Mouse (Mus musculus) testis, adult 2 months (tissue): ENCODE results near the gene Pan3.

Experiments
- CTCF ChIP-seq: fragments of 200-500 bp; IDR thresholded peaks from 2 replicates; pipeline ENCODE4 v1.5.1; 2012; ENCODE audit warnings: low read depth, mild to moderate bottlenecking, inconsistent platforms, low read length, moderate library complexity; ENCODE audit not compliant: control insufficient read depth, insufficient read depth, insufficient replicate concordance
- POLR2A ChIP-seq: fragments of 200-500 bp; IDR thresholded peaks from 2 replicates; pipeline ENCODE4 v1.6.1; 2012; ENCODE audit warnings: low read depth, mild to moderate bottlenecking, inconsistent platforms, low read length, moderate library complexity; ENCODE audit not compliant: control insufficient read depth

DNA sequence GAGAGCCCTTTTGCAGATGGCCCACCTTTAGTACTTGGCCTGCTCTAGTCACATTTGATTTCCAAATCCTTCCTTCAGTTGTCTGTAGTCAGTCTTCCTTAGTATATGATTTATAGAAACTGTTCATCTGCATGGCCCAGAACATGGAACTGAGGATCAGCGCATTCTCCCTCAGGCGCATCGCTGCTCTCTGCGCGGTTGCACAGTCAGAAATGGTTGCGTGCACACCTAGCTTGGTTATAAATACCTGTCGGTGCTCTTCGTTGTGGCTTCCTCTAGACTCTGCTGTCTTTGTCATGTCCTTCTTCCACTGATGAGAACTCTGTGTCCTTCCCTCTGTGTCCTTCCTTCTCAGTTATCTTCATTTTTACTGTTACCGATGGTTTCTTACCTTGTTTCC, 47.1 kb downstream of the Pan3 start:
- TF ChIP-seq CTCF (no peak), POLR2A (no peak)
